Mouse (Mus musculus) liver, adult 2 months (tissue): ENCODE data around the gene Tssc4.

Source experiments
- CTCF ChIP-seq: fragments of 200-500 bp; IDR thresholded peaks from 2 replicates; pipeline ENCODE4 v1.5.1; 2011; ENCODE audit warnings: low read depth, low read length, control low read depth
- POLR2A ChIP-seq: fragments of 200-500 bp; IDR thresholded peaks from 2 replicates; pipeline ENCODE4 v1.6.1; 2011; ENCODE audit warnings: low read length, control low read depth; ENCODE audit not compliant: insufficient read depth; ENCODE audit errors: extremely low read depth

- TF ChIP-seq POLR2A (no peak), CTCF (no peak)
Measured at GRCm38 (mm10) chr7:143021356-143022164, 47.5 kb upstream of the Tssc4 start.
